Mouse (Mus musculus): ENCODE results near the gene Ppp5c. TPM values are rescaled to one million over a fixed set of nuclear protein-coding genes. Genes with fewer than 3 reads are reported as not detected.

The Ppp5c gene
- total and polyA plus RNA-seq, 2 experiments from 2014 or later, result 65.7 to 137 TPM

- Histone ChIP-seq H3K4me3 (ENCODE audit: low read depth, low read length) (no peak overlapping the region), H3K27ac (ENCODE audit: low read depth, low read length) (no peak overlapping the region), H3K4me1 (ENCODE audit: insufficient read depth) (0 out of 2 replicates have a peak, but pooled peaks cover 3% of the 10 kb centered on the region), H3K9me3 (ENCODE audit: low read length) (no peaks in the 10 kb centered on the region), H3K36me3 (ENCODE audit: insufficient read depth) (no peaks in the 10 kb centered on the region), H3K4me2 (ENCODE audit: low read depth) (no peak overlapping the region), H3K9ac (no peak overlapping the region), H3K27me3 (ENCODE audit: insufficient read depth, low read length) (no peaks in the 10 kb centered on the region; the same call in 1 of the 2 replicates)
- no peak for ATAC-seq
- TF ChIP-seq CTCF (IDR thresholded peaks at IDR 0.05; ENCODE audit: low read depth), result no peak
- 90% methylated on average over 9 of the region's 9 CpGs for WGBS
- DNase-seq, result no peak
Measured at GRCm38 (mm10) chr7:17065620-17066019, 37.9 kb upstream of the Ppp5c start.

- H3K27ac ChIP-seq (ENCODE audit: low read depth, low read length), result no peak overlapping the region
Measured at GRCm38 (mm10) chr7:17062845-17063244, 35.1 kb upstream of the Ppp5c start.

GRCm38 (mm10) chr7:17062389-17062788 is 34.7 kb upstream of the Ppp5c start, which contains the start of gene Hif3a:
Hif3a (minus strand) TSS chr7:17062427.
- ATAC-seq, result peak; percentile 92
- H3K4me1 ChIP-seq (ENCODE audit: insufficient read depth), result peaks cover 15% of the 10 kb centered on the region; the same call in 1 of the 2 replicates
- H3K9ac ChIP-seq, result peak within 1 kb of the TSS; percentile 45
- WGBS, result under 1% methylated on average over 15 of the region's 15 CpGs
- no peak for TF ChIP-seq CTCF (IDR thresholded peaks at IDR 0.05; ENCODE audit: low read depth)
- H3K9me3 ChIP-seq (ENCODE audit: low read length), result no peaks in the 10 kb centered on the region
- H3K4me3 ChIP-seq (ENCODE audit: low read depth, low read length), result peak within 1 kb of the TSS; percentile 43
- H3K4me2 ChIP-seq (ENCODE audit: low read depth), result peak within 1 kb of the TSS; percentile 68
- H3K27me3 ChIP-seq (ENCODE audit: insufficient read depth, low read length), result no peaks in the 10 kb centered on the region; the same call in 1 of the 2 replicates
- H3K27ac ChIP-seq (ENCODE audit: low read depth, low read length), result 0 out of 2 replicates have a peak within 1 kb of the TSS, but pooled peaks have one; percentile 35
- DNase-seq, result peak; percentile 86
- no peaks in the 10 kb centered on the region for H3K36me3 ChIP-seq (ENCODE audit: insufficient read depth)

More at GRCm38 (mm10) chr7:17062845-17063244, 35.1 kb upstream of the Ppp5c start:
- DNase-seq (no peak), ATAC-seq (no peak)
- no peak for TF ChIP-seq CTCF (IDR thresholded peaks at IDR 0.05; ENCODE audit: low read depth)
- Histone ChIP-seq H3K27me3 (ENCODE audit: insufficient read depth, low read length) (no peaks in the 10 kb centered on the region; the same call in 1 of the 2 replicates), H3K4me3 (ENCODE audit: low read depth, low read length) (peak overlapping the region; percentile 43), H3K4me1 (ENCODE audit: insufficient read depth) (peaks cover 15% of the 10 kb centered on the region; the same call in 1 of the 2 replicates), H3K9me3 (ENCODE audit: low read length) (no peaks in the 10 kb centered on the region), H3K4me2 (ENCODE audit: low read depth) (peak overlapping the region; percentile 68), H3K9ac (peak overlapping the region; percentile 45; the same call in 1 of the 2 replicates), H3K36me3 (ENCODE audit: insufficient read depth) (no peaks in the 10 kb centered on the region)
- 15% methylated on average over 11 of the region's 11 CpGs for WGBS

GRCm38 (mm10) chr7:17060782-17061605 is 33.3 kb upstream of the Ppp5c start:
- peak; percentile 40 for TF ChIP-seq CTCF (IDR thresholded peaks at IDR 0.05; ENCODE audit: low read depth)
- 0 out of 2 replicates have a peak overlapping the region, but pooled peaks have one; percentile 73 for H3K27ac ChIP-seq (ENCODE audit: low read depth, low read length)
- DNase-seq, result no peak
- no peaks in the 10 kb centered on the region for H3K9me3 ChIP-seq (ENCODE audit: low read length)
- no peak for ATAC-seq
- H3K27me3 ChIP-seq (ENCODE audit: insufficient read depth, low read length), result no peaks in the 10 kb centered on the region; the same call in 1 of the 2 replicates
- 50% methylated on average over 22 of the region's 22 CpGs for WGBS
- H3K9ac ChIP-seq, result 0 out of 2 replicates have a peak overlapping the region, but pooled peaks have one; percentile 45
- no peak overlapping the region for H3K4me3 ChIP-seq (ENCODE audit: low read depth, low read length)
- peak overlapping the region; percentile 68 for H3K4me2 ChIP-seq (ENCODE audit: low read depth)
- peaks cover 15% of the 10 kb centered on the region; the same call in 1 of the 2 replicates for H3K4me1 ChIP-seq (ENCODE audit: insufficient read depth)
- H3K36me3 ChIP-seq (ENCODE audit: insufficient read depth), result no peaks in the 10 kb centered on the region

- Histone ChIP-seq H3K4me2 (ENCODE audit: low read depth) (peak overlapping the region; percentile 68), H3K4me3 (ENCODE audit: low read depth, low read length) (no peak overlapping the region), H3K27ac (ENCODE audit: low read depth, low read length) (peak overlapping the region; percentile 73), H3K9ac (0 out of 2 replicates have a peak overlapping the region, but pooled peaks have one; percentile 14), H3K36me3 (ENCODE audit: insufficient read depth) (no peaks in the 10 kb centered on the region), H3K4me1 (ENCODE audit: insufficient read depth) (peaks cover 15% of the 10 kb centered on the region; the same call in 1 of the 2 replicates), H3K9me3 (ENCODE audit: low read length) (no peaks in the 10 kb centered on the region), H3K27me3 (ENCODE audit: insufficient read depth, low read length) (no peaks in the 10 kb centered on the region; the same call in 1 of the 2 replicates)
- no peak for TF ChIP-seq CTCF (IDR thresholded peaks at IDR 0.05; ENCODE audit: low read depth)
- DNase-seq (peak; percentile 86), ATAC-seq (0 out of 2 replicates have a peak, but pooled peaks have one; percentile 6)
- 11% methylated on average over 9 of the region's 9 CpGs for WGBS
Measured at GRCm38 (mm10) chr7:17060031-17060781, 32.5 kb upstream of the Ppp5c start.

GRCm38 (mm10) chr7:17059463-17059844 is 31.7 kb upstream of the Ppp5c start:
- Histone ChIP-seq H3K9ac (no peak overlapping the region), H3K4me3 (ENCODE audit: low read depth, low read length) (no peak overlapping the region), H3K4me1 (ENCODE audit: insufficient read depth) (peaks cover 15% of the 10 kb centered on the region; the same call in 1 of the 2 replicates), H3K4me2 (ENCODE audit: low read depth) (peak overlapping the region; percentile 68; the same call in 1 of the 2 replicates), H3K27me3 (ENCODE audit: insufficient read depth, low read length) (no peaks in the 10 kb centered on the region; the same call in 1 of the 2 replicates), H3K36me3 (ENCODE audit: insufficient read depth) (no peaks in the 10 kb centered on the region), H3K27ac (ENCODE audit: low read depth, low read length) (peak overlapping the region; percentile 73), H3K9me3 (ENCODE audit: low read length) (no peaks in the 10 kb centered on the region)
- ATAC-seq (no peak), DNase-seq (no peak)
- WGBS, result 60% methylated on average over 3 of the region's 3 CpGs
- no peak for TF ChIP-seq CTCF (IDR thresholded peaks at IDR 0.05; ENCODE audit: low read depth)
